Mouse (Mus musculus) embryonic fibroblast, embryonic 13.5 days (primary cell): ENCODE results near the gene Obsl1.

Source experiments
- CTCF ChIP-seq: IDR thresholded peaks from 2 replicates; pipeline ENCODE4 v1.5.1; 2011; ENCODE audit warnings: mild to moderate bottlenecking, control low read depth, low read length, moderate library complexity, borderline replicate concordance; ENCODE audit not compliant: insufficient read depth
- POLR2A ChIP-seq: IDR thresholded peaks from 2 replicates; pipeline ENCODE4 v1.6.1; 2011; ENCODE audit warnings: low read depth, mild to moderate bottlenecking, control low read depth, low read length, moderate library complexity

DNA sequence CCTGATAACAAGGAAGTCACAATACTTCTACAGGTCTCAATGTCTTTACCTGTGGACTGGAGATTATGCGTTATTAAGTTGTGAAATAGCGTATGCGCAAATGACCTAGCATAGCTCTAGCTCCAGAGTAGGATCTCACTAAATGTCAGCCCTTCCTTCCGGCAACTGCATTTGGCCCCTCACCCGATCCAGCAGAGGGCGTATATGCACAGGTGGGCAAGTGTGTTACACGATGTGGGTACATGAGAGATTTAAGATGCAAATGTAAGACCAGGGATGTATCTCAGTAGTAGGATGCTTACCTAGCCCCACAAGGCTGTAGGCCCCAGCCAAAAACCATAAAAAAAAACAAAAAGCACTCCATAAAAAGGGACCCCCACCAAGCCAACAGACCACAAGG lies 6.8 kb downstream of the Obsl1 start:
- TF ChIP-seq POLR2A: no peak
- TF ChIP-seq CTCF: peak; percentile 41; the same call in 1 of the 2 replicates
